8 mouse cellular contexts compared by ENCODE assay signal in genomic region chr3:96245003-96245886, GRCm38 (mm10). TPM values are rescaled to one million over a fixed set of nuclear protein-coding genes. Genes with fewer than 3 reads are reported as not detected.
DNase-seq lines count a peak whose midpoint lies in the region; ATAC-seq and TF ChIP-seq lines count a peak whose summit lies in the region.
"Not testable (repeated sequence)": the region's sequence is repeated elsewhere in the genome, so short reads cannot be mapped to it uniquely, and the experiment has no call there.

Gene Hist2h2aa1, plus strand, starts transcription at chr3:96245497.

- peak; percentile 55 for ATAC-seq in erythroid progenitor cell, adult 5-6 weeks (replicated peaks; ENCODE audit: low FRiP score, poor library complexity, severe bottlenecking)
- ATAC-seq in heart, embryonic 13.5 days (ENCODE audit: extremely low read depth, insufficient number of reproducible peaks, low FRiP score, low TSS enrichment): peak; percentile 87
- peak; percentile 76 for ATAC-seq in liver, embryonic 11.5 days (replicated peaks; ENCODE audit: low FRiP score)

- peak within 1 kb of the TSS; percentile 97 for H3K27ac ChIP-seq in bone marrow macrophage, adult 2 months (ENCODE audit: insufficient read depth, low read depth, low read length)
- H3K27ac ChIP-seq in heart, embryonic 13.5 days (replicated peaks): peak within 1 kb of the TSS; percentile 99
- H3K27ac ChIP-seq in liver, embryonic 11.5 days (ENCODE audit: low read depth, low read length): peak within 1 kb of the TSS; percentile 100

- not testable (repeated sequence) for H3K79me2 ChIP-seq in myocyte (ENCODE audit: control insufficient read depth, insufficient read depth)

- H3K4me1 ChIP-seq in bone marrow macrophage, adult 2 months (ENCODE audit: control insufficient read depth, insufficient read depth, low read length): peaks cover 33% of the 10 kb centered on the region
- H3K4me1 ChIP-seq in heart, embryonic 13.5 days: peaks cover 51% of the 10 kb centered on the region
- peaks cover 27% of the 10 kb centered on the region for H3K4me1 ChIP-seq in liver, embryonic 11.5 days (replicated peaks; ENCODE audit: control insufficient read depth, insufficient read depth, low read length)

- TF ChIP-seq CTCF in bone marrow macrophage, adult 2 months (IDR thresholded peaks at IDR 0.05; ENCODE audit: low read depth, low read length): not testable (repeated sequence)

- whole genome bisulfite sequencing in heart, embryonic 13.5 days: under 1% methylated on average over 41 of the region's 88 CpGs
- WGBS in liver, embryonic 11.5 days: under 1% methylated on average over 23 of the region's 88 CpGs

- H3K9me3 ChIP-seq in heart, embryonic 13.5 days; liver, embryonic 11.5 days (ENCODE audit: control insufficient read depth, low read length): not testable (repeated sequence)

- H3ac ChIP-seq in myocyte (ENCODE audit: control insufficient read depth, insufficient read length): peak within 1 kb of the TSS; percentile 87

- H3K4me3 ChIP-seq in bone marrow macrophage, adult 2 months (ENCODE audit: insufficient read depth, low read length): peak within 1 kb of the TSS; percentile 81
- H3K4me3 ChIP-seq in heart, embryonic 13.5 days: peak within 1 kb of the TSS; percentile 59
- peak within 1 kb of the TSS; percentile 58 for H3K4me3 ChIP-seq in liver, embryonic 11.5 days (ENCODE audit: low read depth, low read length)
- H3K4me3 ChIP-seq in myocyte: peak within 1 kb of the TSS; percentile 35

- peak within 1 kb of the TSS; percentile 79 for H3K4me2 ChIP-seq in heart, embryonic 13.5 days
- H3K4me2 ChIP-seq in liver, embryonic 11.5 days: peak within 1 kb of the TSS; percentile 76
- peak within 1 kb of the TSS; percentile 69 for H3K4me2 ChIP-seq in myocyte (ENCODE audit: low read depth)

- DNase-seq in A20 (ENCODE audit: low read depth, low spot score): peak; percentile 93
- DNase-seq in kidney, postnatal 10 days: peak; percentile 89
- DNase-seq in liver, embryonic 11.5 days (ENCODE audit: low spot score): peak; percentile 82
- DNase-seq in splenic B cell, adult 2 months (ENCODE audit: low read depth, low spot score): peak; percentile 86

- H3K36me3 ChIP-seq in heart, embryonic 13.5 days; liver, embryonic 11.5 days (ENCODE audit: control insufficient read depth, insufficient read depth, low read length); myocyte (ENCODE audit: control insufficient read depth, insufficient read depth); splenic B cell, adult 2 months (ENCODE audit: control insufficient read depth, insufficient read depth, low read length, poor library complexity, severe bottlenecking): not testable (repeated sequence)

- not testable (repeated sequence) for H3K27me3 ChIP-seq in heart, embryonic 13.5 days (replicated peaks); liver, embryonic 11.5 days (replicated peaks; ENCODE audit: control insufficient read depth, insufficient read depth, low read length); myocyte (ENCODE audit: control insufficient read depth, insufficient read depth, insufficient read length); splenic B cell, adult 2 months (ENCODE audit: control insufficient read depth, insufficient read depth, low read length, poor library complexity, severe bottlenecking)

- TF ChIP-seq POLR2A in bone marrow macrophage, adult 2 months (IDR thresholded peaks at IDR 0.05; ENCODE audit: borderline replicate concordance, low read depth, low read length): not testable (repeated sequence)
- TF ChIP-seq POLR2A in myocyte (IDR thresholded peaks at IDR 0.05; ENCODE audit: insufficient read length, low read depth): peak; percentile 76

- H3K9ac ChIP-seq in heart, embryonic 13.5 days: peak within 1 kb of the TSS; percentile 93
- peak within 1 kb of the TSS; percentile 95 for H3K9ac ChIP-seq in liver, embryonic 11.5 days (ENCODE audit: low read depth, low read length)

TF ChIP-seq in myocyte, 11 proteins besides CTCF, POLR2A, EP300 and RAD21:
- TF ChIP-seq CEBPB (IDR thresholded peaks at IDR 0.05; ENCODE audit: insufficient read depth, poor library complexity, severe bottlenecking) (peak; percentile 63), POLR2AphosphoS2 (IDR thresholded peaks at IDR 0.05; ENCODE audit: insufficient read length, low read depth) (peak; percentile 87)

RNA-seq across cellular contexts. Expression of gene Hist2h2aa1, which starts in this region (rescaled TPM):
- polyA plus RNA-seq in bone marrow macrophage, adult 2 months (2012; ENCODE audit: insufficient read depth, insufficient read length, missing spikeins): not detected in 2 replicates
- total RNA-seq in erythroid progenitor cell, adult 5-6 weeks (2015; ENCODE audit: low replicate concordance): not detected in 2 replicates
- 13,356 and 26,437 TPM in 2 replicates for total RNA-seq in erythroid progenitor cell, adult 5-6 weeks (2017; ENCODE audit: low replicate concordance)
- 10.6 and 16.1 TPM in 2 replicates for polyA plus RNA-seq in heart, embryonic 13.5 days (2015; fragmentation: Nextera tagmentation; extraction: Ambion mirVana)
- 12.1 and 12.7 TPM in 2 replicates for polyA plus RNA-seq in liver, embryonic 11.5 days (2014; fragmentation: Nextera tagmentation; extraction: Ambion mirVana)
- polyA plus RNA-seq in myocyte (2012; fragmentation: generic; extraction: Trizol): not detected

Comparison
In these comparisons a context has a peak if more than half of its experiments do, and no peak if none do; other contexts are left out.
1. Peak in every context shown above with its lines: DNase-seq, ATAC-seq, H3K4me3 ChIP-seq and H3K27ac ChIP-seq.
2. RNA of gene Hist2h2aa1 (polyA plus RNA-seq): 10.6 to 16.1 TPM in heart, embryonic 13.5 days and 12.1 to 12.7 TPM in liver, embryonic 11.5 days; not detected in bone marrow macrophage, adult 2 months and not detected in myocyte (single experiment); every median in the first group is over 10 times any median in the second.